Mouse (Mus musculus): ENCODE measurements around the gene Tpx2. TPM values are rescaled to one million over a fixed set of nuclear protein-coding genes. Genes with fewer than 3 reads are reported as not detected.

The Tpx2 gene
- polyA plus RNA-seq, 1 experiment from 2014 or later, result 37.3 TPM

GRCm38 (mm10) chr2:152914310-152915120 lies 66.8 kb downstream of the Tpx2 start:
- H3K4me2 ChIP-seq (ENCODE audit: low read length), result peak overlapping the region; percentile 43
- ATAC-seq (replicated peaks; ENCODE audit: low FRiP score, low read depth), result peak; percentile 71
- H3K36me3 ChIP-seq (ENCODE audit: insufficient read depth, low read length), result no peaks in the 10 kb centered on the region
- DNase-seq (ENCODE audit: low spot score), result peak; percentile 92
- H3K9me3 ChIP-seq (replicated peaks; ENCODE audit: low read length), result no peaks in the 10 kb centered on the region
- 0 out of 2 replicates have a peak overlapping the region, but pooled peaks have one; percentile 5 for H3K4me3 ChIP-seq (replicated peaks; ENCODE audit: low read depth, low read length)
- WGBS, result 3% methylated on average over 18 of the region's 18 CpGs
- H3K27me3 ChIP-seq (ENCODE audit: insufficient read depth, low read length), result no peaks in the 10 kb centered on the region
- no peak overlapping the region for H3K27ac ChIP-seq
- H3K9ac ChIP-seq (ENCODE audit: low read depth, low read length), result no peak overlapping the region
- peak; percentile 97 for TF ChIP-seq CTCF (IDR thresholded peaks at IDR 0.05; ENCODE audit: low read depth)
- H3K4me1 ChIP-seq (replicated peaks; ENCODE audit: insufficient read depth, low read length), result peaks cover 3% of the 10 kb centered on the region; the same call in 1 of the 2 replicates

- H3K9ac ChIP-seq (ENCODE audit: low read depth, low read length), result no peak overlapping the region
- peaks cover 3% of the 10 kb centered on the region; the same call in 1 of the 2 replicates for H3K4me1 ChIP-seq (replicated peaks; ENCODE audit: insufficient read depth, low read length)
- DNase-seq (ENCODE audit: low spot score) (no peak), ATAC-seq (replicated peaks; ENCODE audit: low FRiP score, low read depth) (no peak)
- no peak overlapping the region for H3K4me3 ChIP-seq (replicated peaks; ENCODE audit: low read depth, low read length)
- H3K27ac ChIP-seq, result no peak overlapping the region
- 59% methylated on average over 4 of the region's 4 CpGs for WGBS
- no peaks in the 10 kb centered on the region for H3K36me3 ChIP-seq (ENCODE audit: insufficient read depth, low read length)
- TF ChIP-seq CTCF (IDR thresholded peaks at IDR 0.05; ENCODE audit: low read depth), result no peak
- H3K4me2 ChIP-seq (ENCODE audit: low read length), result no peak overlapping the region
- H3K27me3 ChIP-seq (ENCODE audit: insufficient read depth, low read length), result no peaks in the 10 kb centered on the region
- H3K9me3 ChIP-seq (replicated peaks; ENCODE audit: low read length), result no peaks in the 10 kb centered on the region
These were observed 67.7 kb downstream of the Tpx2 start for GRCm38 (mm10) chr2:152915453-152915852.

- H3K27me3 ChIP-seq (ENCODE audit: insufficient read depth, low read length), result no peaks in the 10 kb centered on the region
- H3K9ac ChIP-seq (ENCODE audit: low read depth, low read length), result no peak overlapping the region
- no peaks in the 10 kb centered on the region for H3K36me3 ChIP-seq (ENCODE audit: insufficient read depth, low read length)
- no peaks in the 10 kb centered on the region for H3K9me3 ChIP-seq (replicated peaks; ENCODE audit: low read length)
- ATAC-seq (replicated peaks; ENCODE audit: low FRiP score, low read depth) (no peak), DNase-seq (ENCODE audit: low spot score) (no peak)
- H3K4me1 ChIP-seq (replicated peaks; ENCODE audit: insufficient read depth, low read length), result peaks cover 3% of the 10 kb centered on the region; the same call in 1 of the 2 replicates
- H3K4me3 ChIP-seq (replicated peaks; ENCODE audit: low read depth, low read length), result no peak overlapping the region
- 47% methylated on average over 5 of the region's 5 CpGs for WGBS
- H3K4me2 ChIP-seq (ENCODE audit: low read length), result no peak overlapping the region
- no peak overlapping the region for H3K27ac ChIP-seq
- TF ChIP-seq CTCF (IDR thresholded peaks at IDR 0.05; ENCODE audit: low read depth), result no peak
These were observed 68.3 kb downstream of the Tpx2 start for GRCm38 (mm10) chr2:152916111-152916510.

GRCm38 (mm10) chr2:152917671-152918070 lies 69.9 kb downstream of the Tpx2 start:
- ATAC-seq (replicated peaks; ENCODE audit: low FRiP score, low read depth), result no peak
- 45% methylated on average over 9 of the region's 9 CpGs for whole genome bisulfite sequencing
- no peak overlapping the region for H3K4me2 ChIP-seq (ENCODE audit: low read length)
- H3K4me3 ChIP-seq (replicated peaks; ENCODE audit: low read depth, low read length), result no peak overlapping the region
- H3K36me3 ChIP-seq (ENCODE audit: insufficient read depth, low read length), result no peaks in the 10 kb centered on the region
- no peak for TF ChIP-seq CTCF (IDR thresholded peaks at IDR 0.05; ENCODE audit: low read depth)
- peaks cover 3% of the 10 kb centered on the region; the same call in 1 of the 2 replicates for H3K4me1 ChIP-seq (replicated peaks; ENCODE audit: insufficient read depth, low read length)
- no peaks in the 10 kb centered on the region for H3K27me3 ChIP-seq (ENCODE audit: insufficient read depth, low read length)
- no peak overlapping the region for H3K9ac ChIP-seq (ENCODE audit: low read depth, low read length)
- H3K27ac ChIP-seq, result no peak overlapping the region
- H3K9me3 ChIP-seq (replicated peaks; ENCODE audit: low read length), result no peaks in the 10 kb centered on the region
- DNase-seq (ENCODE audit: low spot score), result no peak

GRCm38 (mm10) chr2:152922376-152922775 lies 74.6 kb downstream of the Tpx2 start:
- H3K4me3 ChIP-seq (replicated peaks; ENCODE audit: low read depth, low read length), result no peak overlapping the region
- no peak overlapping the region for H3K4me2 ChIP-seq (ENCODE audit: low read length)
- ATAC-seq (replicated peaks; ENCODE audit: low FRiP score, low read depth) (no peak), DNase-seq (ENCODE audit: low spot score) (no peak)
- no peaks in the 10 kb centered on the region for H3K9me3 ChIP-seq (replicated peaks; ENCODE audit: low read length)
- peaks cover 27% of the 10 kb centered on the region for H3K4me1 ChIP-seq (replicated peaks; ENCODE audit: insufficient read depth, low read length)
- no peak overlapping the region for H3K9ac ChIP-seq (ENCODE audit: low read depth, low read length)
- H3K27me3 ChIP-seq (ENCODE audit: insufficient read depth, low read length), result no peaks in the 10 kb centered on the region
- peak; percentile 32; the same call in 1 of the 2 replicates for TF ChIP-seq CTCF (IDR thresholded peaks at IDR 0.05; ENCODE audit: low read depth)
- H3K36me3 ChIP-seq (ENCODE audit: insufficient read depth, low read length), result no peaks in the 10 kb centered on the region
- H3K27ac ChIP-seq, result no peak overlapping the region
- WGBS, result 37% methylated on average over 7 of the region's 7 CpGs

GRCm38 (mm10) chr2:152923621-152924020 lies 75.9 kb downstream of the Tpx2 start:
- peak overlapping the region; percentile 13; the same call in 1 of the 2 replicates for H3K27ac ChIP-seq
- H3K9ac ChIP-seq (ENCODE audit: low read depth, low read length), result no peak overlapping the region
- DNase-seq (ENCODE audit: low spot score), result no peak
- H3K36me3 ChIP-seq (ENCODE audit: insufficient read depth, low read length), result no peaks in the 10 kb centered on the region
- ATAC-seq (replicated peaks; ENCODE audit: low FRiP score, low read depth), result no peak
- no peaks in the 10 kb centered on the region for H3K27me3 ChIP-seq (ENCODE audit: insufficient read depth, low read length)
- 67% methylated on average over 3 of the region's 3 CpGs for WGBS
- H3K9me3 ChIP-seq (replicated peaks; ENCODE audit: low read length), result no peaks in the 10 kb centered on the region
- no peak overlapping the region for H3K4me3 ChIP-seq (replicated peaks; ENCODE audit: low read depth, low read length)
- no peak overlapping the region for H3K4me2 ChIP-seq (ENCODE audit: low read length)
- H3K4me1 ChIP-seq (replicated peaks; ENCODE audit: insufficient read depth, low read length), result peaks cover 38% of the 10 kb centered on the region
- TF ChIP-seq CTCF (IDR thresholded peaks at IDR 0.05; ENCODE audit: low read depth), result no peak
